Comparison of ENCODE assay signal across 9 mouse cellular contexts in genomic region chr6:99159452-99160347, GRCm38 (mm10).
DNase-seq lines count a peak whose midpoint lies in the region; ATAC-seq and TF ChIP-seq lines count a peak whose summit lies in the region.
"Had no signal": no experiment of that assay in that cellular context is flagged by ENCODE, and none has a peak within 500 bp of the region (broad histone marks: within the 10 kb centered on the region; RNA-seq: fewer than 3 reads in every experiment).

No protein-coding gene starts in this region.

- no peaks in the 10 kb centered on the region for H3K9me3 ChIP-seq in lung, embryonic 16.5 days (ENCODE audit: control insufficient read depth, low read length)
- no peaks in the 10 kb centered on the region for H3K9me3 ChIP-seq in hindbrain, postnatal 0 days (ENCODE audit: low read length)
- H3K9me3 ChIP-seq in stomach, embryonic 14.5 days (ENCODE audit: control insufficient read depth, low read depth, low read length), result no peaks in the 10 kb centered on the region
- H3K9me3 ChIP-seq: liver, embryonic 12.5 days had no signal

- no peak overlapping the region for H3K9ac ChIP-seq in lung, embryonic 16.5 days (ENCODE audit: low read length)
- H3K9ac ChIP-seq in hindbrain, postnatal 0 days (replicated peaks; ENCODE audit: low read length), result no peak overlapping the region
- no peak overlapping the region for H3K9ac ChIP-seq in stomach, embryonic 14.5 days (replicated peaks; ENCODE audit: low read depth, low read length)
- H3K9ac ChIP-seq: liver, embryonic 12.5 days had no signal

- no peak; the same call in 1 of the 2 replicates for ATAC-seq in lung, embryonic 16.5 days (ENCODE audit: low read depth)
- no peak for ATAC-seq in hindbrain, postnatal 0 days
- ATAC-seq in stomach, embryonic 14.5 days (ENCODE audit: insufficient number of reproducible peaks, insufficient read depth, low FRiP score, low read depth), result peak; percentile 42; the same call in 1 of the 2 replicates
- no peak for ATAC-seq in activated CD4-positive, CD25-positive, alpha-beta regulatory T cell, adult 4 months
- ATAC-seq: liver, embryonic 12.5 days had no signal

- TF ChIP-seq CTCF in hindbrain, postnatal 0 days (IDR thresholded peaks at IDR 0.05; ENCODE audit: low read depth), result no peak
- TF ChIP-seq CTCF in thymus, adult 2 months (IDR thresholded peaks at IDR 0.05; ENCODE audit: borderline replicate concordance, control insufficient read depth, extremely low read depth, insufficient read depth, low read length, poor library complexity), result no peak

- peaks cover 15% of the 10 kb centered on the region for H3K4me1 ChIP-seq in lung, embryonic 16.5 days (replicated peaks; ENCODE audit: control insufficient read depth, insufficient read depth, low read length)
- H3K4me1 ChIP-seq in hindbrain, postnatal 0 days (ENCODE audit: insufficient read depth, low read length), result 0 out of 2 replicates have a peak, but pooled peaks cover 7% of the 10 kb centered on the region
- H3K4me1 ChIP-seq in stomach, embryonic 14.5 days (ENCODE audit: control insufficient read depth, insufficient read depth, low read length), result peaks cover 23% of the 10 kb centered on the region
- H3K4me1 ChIP-seq in thymus, adult 2 months (replicated peaks; ENCODE audit: control insufficient read depth, insufficient read depth, low read length), result no peaks in the 10 kb centered on the region
- H3K4me1 ChIP-seq: liver, embryonic 12.5 days had no signal

- no peaks in the 10 kb centered on the region for H3K27me3 ChIP-seq in lung, embryonic 16.5 days (ENCODE audit: control insufficient read depth, insufficient read depth, low read depth, low read length)
- H3K27me3 ChIP-seq in hindbrain, postnatal 0 days (ENCODE audit: insufficient read depth, low read length), result no peaks in the 10 kb centered on the region
- H3K27me3 ChIP-seq in stomach, embryonic 14.5 days (ENCODE audit: control insufficient read depth, insufficient read depth, low read length), result no peaks in the 10 kb centered on the region
- no peaks in the 10 kb centered on the region for H3K27me3 ChIP-seq in thymus, adult 2 months (ENCODE audit: control insufficient read depth, insufficient read depth, low read length)
- H3K27me3 ChIP-seq: liver, embryonic 12.5 days had no signal

- WGBS in lung, embryonic 16.5 days, result 37% methylated on average over 23 of the region's 23 CpGs
- WGBS in hindbrain, postnatal 0 days, result 52% methylated on average over 23 of the region's 23 CpGs
- WGBS in stomach, embryonic 14.5 days, result 34% methylated on average over 23 of the region's 23 CpGs
- 93% methylated on average over 23 of the region's 23 CpGs for WGBS in thymus, adult 2 months

- peak; percentile 7 for DNase-seq in adrenal gland, adult 8-10 months
- no peak for DNase-seq in adrenal gland, postnatal 25 days
- no peak for DNase-seq in lung, postnatal 36 days
- no peak for DNase-seq in hindbrain, postnatal 0 days (ENCODE audit: low spot score)
- DNase-seq in thymus, adult 2 months, result no peak

- H3K36me3 ChIP-seq in lung, embryonic 16.5 days (ENCODE audit: control insufficient read depth, insufficient read depth, low read length), result no peaks in the 10 kb centered on the region
- H3K36me3 ChIP-seq in hindbrain, postnatal 0 days (ENCODE audit: insufficient read depth, low read length), result no peaks in the 10 kb centered on the region
- no peaks in the 10 kb centered on the region for H3K36me3 ChIP-seq in stomach, embryonic 14.5 days (ENCODE audit: control insufficient read depth, insufficient read depth, low read length)
- peaks cover 3% of the 10 kb centered on the region; the same call in 1 of the 2 replicates for H3K36me3 ChIP-seq in thymus, adult 2 months (ENCODE audit: control insufficient read depth, insufficient read depth, low read length)
- H3K36me3 ChIP-seq: liver, embryonic 12.5 days had no signal

- H3K4me2 ChIP-seq in lung, embryonic 16.5 days (ENCODE audit: low read depth, low read length), result no peak overlapping the region
- H3K4me2 ChIP-seq in hindbrain, postnatal 0 days (ENCODE audit: low read depth, low read length), result no peak overlapping the region
- H3K4me2 ChIP-seq in stomach, embryonic 14.5 days (replicated peaks; ENCODE audit: low read depth, low read length), result peak overlapping the region; percentile 14
- H3K4me2 ChIP-seq: liver, embryonic 12.5 days had no signal

- TF ChIP-seq POLR2A in thymus, adult 2 months (IDR thresholded peaks at IDR 0.05; ENCODE audit: control insufficient read depth, extremely low read depth, insufficient read depth, low read length, poor library complexity), result no peak

- no peak overlapping the region for H3K4me3 ChIP-seq in lung, embryonic 16.5 days (ENCODE audit: low read length)
- no peak overlapping the region for H3K4me3 ChIP-seq in hindbrain, postnatal 0 days (ENCODE audit: low read length)
- no peak overlapping the region for H3K4me3 ChIP-seq in stomach, embryonic 14.5 days (ENCODE audit: low read depth, low read length)
- H3K4me3 ChIP-seq in thymus, adult 2 months (ENCODE audit: control insufficient read depth, insufficient read depth, low read length), result no peak overlapping the region
- H3K4me3 ChIP-seq: liver, embryonic 12.5 days had no signal

- H3K27ac ChIP-seq in lung, embryonic 16.5 days (ENCODE audit: low read length), result peak overlapping the region; percentile 55
- H3K27ac ChIP-seq in hindbrain, postnatal 0 days, result peak overlapping the region; percentile 41; the same call in 1 of the 2 replicates
- peak overlapping the region; percentile 71; the same call in 1 of the 2 replicates for H3K27ac ChIP-seq in stomach, embryonic 14.5 days (ENCODE audit: low read length)
- H3K27ac ChIP-seq in thymus, adult 2 months (ENCODE audit: control insufficient read depth, insufficient read depth, low read length), result no peak overlapping the region
- H3K27ac ChIP-seq: liver, embryonic 12.5 days had no signal
